Mouse (Mus musculus) cerebellum, adult 2 months (tissue): ENCODE results near the gene Kbtbd12. TPM values are rescaled to one million over a fixed set of nuclear protein-coding genes. Genes with fewer than 3 reads are reported as not detected.

Source experiments
- DNase-seq, 2 experiments: peaks; one replicate each; pipeline ENCODE4 v3.0.0; 2021
- H3K27ac ChIP-seq: fragments of 200-500 bp; 2 replicates; pipeline ENCODE4 v1.5.1; 2012; ENCODE audit warnings: low read length, control low read depth, inconsistent platforms; ENCODE audit not compliant: insufficient read depth
- H3K27me3 ChIP-seq: fragments of 200-500 bp; 2 replicates; pipeline ENCODE4 v1.6.1; 2012; ENCODE audit warnings: inconsistent platforms, mild to moderate bottlenecking, low read length, moderate library complexity; ENCODE audit not compliant: control insufficient read depth, insufficient read depth
- H3K4me1 ChIP-seq: fragments of 200-500 bp; 2 replicates; pipeline ENCODE4 v1.6.1; 2011; ENCODE audit warnings: low read length; ENCODE audit not compliant: control insufficient read depth, insufficient read depth
- H3K4me3 ChIP-seq: fragments of 200-500 bp; replicated peaks from 2 replicates; pipeline ENCODE3; 2011; ENCODE audit warnings: mild to moderate bottlenecking, low read depth, low read length, control low read depth; ENCODE audit not compliant: insufficient read depth
- CTCF ChIP-seq: fragments of 200-500 bp; IDR thresholded peaks from 2 replicates; pipeline ENCODE4 v1.5.1; 2011; ENCODE audit warnings: low read depth, mild to moderate bottlenecking, control low read depth, low read length, moderate library complexity, borderline replicate concordance; ENCODE audit not compliant: insufficient read depth
- POLR2A ChIP-seq: fragments of 200-500 bp; IDR thresholded peaks from 2 replicates; pipeline ENCODE4 v1.6.1; 2011; ENCODE audit warnings: low read length, control low read depth, borderline replicate concordance; ENCODE audit not compliant: insufficient read depth
- WGBS: fragments of 180-500 bp; shearing (Covaris S2); methylation state at CpG from one replicate; pipeline ENCODE4 v1.1.7; 2018; 5-methylcytosine and 5-hydroxymethylcytosine counted together
- polyA plus RNA-seq: library from polyadenylated mRNA; depleted of rRNA; stranded (reverse); fragments of >200 nt; gene quantifications from 2 replicates; pipeline ENCODE4 v1.2.3, GENCODE M21; 2012

The Kbtbd12 gene
- polyA plus RNA-seq, 1 experiment, result 0.13 TPM

DNA sequence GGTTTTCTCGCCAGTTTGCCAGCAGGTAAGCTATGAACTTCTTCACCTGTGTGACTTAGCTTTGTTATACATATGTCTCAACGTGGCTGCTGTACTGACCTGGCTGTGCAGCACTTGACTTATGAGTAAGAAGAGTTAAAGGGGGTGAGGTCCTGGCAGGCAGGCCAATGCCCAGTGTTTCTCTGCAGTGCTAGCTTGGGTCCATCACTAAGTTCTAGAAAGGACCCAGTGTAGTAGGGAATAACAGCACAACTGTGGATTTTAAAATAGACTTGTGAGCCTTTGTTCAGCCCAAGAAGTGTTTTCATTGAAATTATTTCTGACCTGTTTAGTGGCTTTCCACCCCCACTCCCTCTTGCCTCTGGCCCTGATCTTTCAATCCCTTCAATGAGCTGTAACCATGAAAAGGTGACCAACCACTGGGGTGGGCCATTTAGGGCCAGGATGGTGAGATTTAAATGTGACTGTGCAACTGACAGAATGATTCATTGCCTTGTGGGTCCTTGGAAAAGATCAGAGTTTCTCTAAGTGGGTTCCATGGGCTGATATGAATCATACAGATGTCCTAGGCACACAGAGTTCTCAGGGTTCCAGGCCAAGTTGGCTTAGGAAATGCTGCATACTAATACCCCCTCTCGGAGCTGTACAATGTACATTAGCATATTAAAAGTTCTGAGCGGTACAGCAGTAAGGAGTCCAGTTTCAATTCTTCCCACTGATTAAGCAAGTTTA is 10.0 kb upstream of the Kbtbd12 start:
- TF ChIP-seq CTCF (no peak), POLR2A (no peak)
- 58% methylated on average over 4 of the region's 4 CpGs for WGBS
- no peaks in the 10 kb centered on the region for H3K4me1 ChIP-seq
- no peak overlapping the region for H3K4me3 ChIP-seq
- H3K27me3 ChIP-seq, result no peaks in the 10 kb centered on the region
- DNase-seq, result no peak
- no peak overlapping the region for H3K27ac ChIP-seq

- H3K27ac ChIP-seq, result no peak overlapping the region
- TF ChIP-seq POLR2A, result no peak
- TF ChIP-seq CTCF, result no peak
- H3K4me1 ChIP-seq, result no peaks in the 10 kb centered on the region
- 91% methylated on average over 4 of the region's 4 CpGs for WGBS
- DNase-seq, result no peak
- H3K4me3 ChIP-seq, result no peak overlapping the region
- H3K27me3 ChIP-seq, result no peaks in the 10 kb centered on the region
Observed at GRCm38 (mm10) chr6:88644786-88645185, 7.0 kb upstream of the Kbtbd12 start.

DNA sequence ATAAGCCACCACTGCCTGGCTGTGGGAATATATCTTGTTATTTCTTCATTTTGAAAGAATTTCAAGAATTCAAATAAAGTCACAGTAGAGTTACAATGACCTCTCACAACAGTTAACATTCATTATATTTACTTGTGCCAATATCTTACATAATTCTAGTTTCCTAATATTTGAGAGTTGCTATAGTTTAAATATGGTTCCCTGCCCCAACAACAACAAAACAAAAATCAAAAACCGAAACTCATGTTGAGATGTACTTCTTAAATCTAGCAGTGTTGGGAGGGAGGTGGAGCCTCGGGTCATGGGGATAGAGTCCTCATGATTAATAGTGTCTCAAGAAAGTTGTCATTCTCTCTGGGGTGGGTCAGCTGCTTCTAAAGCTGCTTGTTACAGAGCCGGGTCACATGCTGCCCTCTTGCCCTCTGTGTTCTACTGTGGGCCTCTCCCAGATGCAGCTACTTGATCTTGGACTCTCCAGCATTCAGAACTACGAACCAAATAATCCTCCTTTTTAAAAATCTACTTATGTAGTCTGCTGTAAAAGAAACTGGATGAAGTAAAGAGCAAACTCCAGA is 3.7 kb upstream of the Kbtbd12 start:
- no peaks in the 10 kb centered on the region for H3K27me3 ChIP-seq
- DNase-seq, result no peak
- TF ChIP-seq CTCF, result no peak
- no peak for TF ChIP-seq POLR2A
- H3K27ac ChIP-seq, result no peak overlapping the region
- H3K4me3 ChIP-seq, result no peak overlapping the region
- no peaks in the 10 kb centered on the region for H3K4me1 ChIP-seq
- WGBS, result 87% methylated on average over 4 of the region's 4 CpGs

- WGBS, result 61% methylated on average over 3 of the region's 3 CpGs
- Histone ChIP-seq H3K4me1 (no peaks in the 10 kb centered on the region), H3K4me3 (no peak overlapping the region), H3K27ac (no peak overlapping the region), H3K27me3 (no peaks in the 10 kb centered on the region)
- DNase-seq, result no peak
- TF ChIP-seq POLR2A (no peak), CTCF (no peak)
Observed at GRCm38 (mm10) chr6:88640331-88640730, 2.6 kb upstream of the Kbtbd12 start.

DNA sequence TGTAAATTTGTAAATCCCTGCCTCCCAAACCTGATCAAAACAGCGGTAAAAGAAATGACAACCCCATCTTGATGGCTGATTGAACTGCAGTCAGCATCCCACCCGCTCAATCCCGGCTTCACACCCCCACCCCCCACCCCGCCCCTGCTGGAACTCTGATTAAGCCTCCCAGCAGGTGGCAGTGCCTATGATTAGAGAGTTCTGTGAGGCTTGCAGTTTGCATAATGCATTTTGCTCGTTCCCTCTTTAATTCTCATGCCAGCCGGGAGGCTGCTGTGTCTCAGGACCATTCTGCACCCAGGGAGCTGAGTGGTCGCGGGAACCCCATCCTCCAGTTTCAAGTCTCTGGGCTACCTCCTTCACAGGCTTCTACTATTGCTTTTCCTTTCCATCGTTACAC is 2.2 kb upstream of the Kbtbd12 start:
- Histone ChIP-seq H3K4me1 (no peaks in the 10 kb centered on the region), H3K4me3 (no peak overlapping the region), H3K27me3 (no peaks in the 10 kb centered on the region), H3K27ac (no peak overlapping the region)
- TF ChIP-seq POLR2A (no peak), CTCF (no peak)
- no peak for DNase-seq
- WGBS, result 7% methylated on average over 9 of the region's 9 CpGs

- no peak for DNase-seq
- H3K27me3 ChIP-seq, result no peaks in the 10 kb centered on the region
- H3K4me1 ChIP-seq, result no peaks in the 10 kb centered on the region
- WGBS, result 71% methylated on average over 6 of the region's 6 CpGs
- H3K27ac ChIP-seq, result no peak overlapping the region
- TF ChIP-seq POLR2A, result no peak
- no peak for TF ChIP-seq CTCF
- no peak overlapping the region for H3K4me3 ChIP-seq
Observed at GRCm38 (mm10) chr6:88639372-88639920, 1.7 kb upstream of the Kbtbd12 start.

GRCm38 (mm10) chr6:88638917-88639316 is 1.2 kb upstream of the Kbtbd12 start:
- WGBS, result 79% methylated on average over 1 of the region's 1 CpGs
- Histone ChIP-seq H3K4me3 (no peak overlapping the region), H3K4me1 (no peaks in the 10 kb centered on the region; the same call in 1 of the 2 replicates), H3K27me3 (no peaks in the 10 kb centered on the region), H3K27ac (no peak overlapping the region)
- DNase-seq, result no peak
- TF ChIP-seq POLR2A (no peak), CTCF (no peak)
